Mouse (Mus musculus) forebrain, embryonic 10.5 days (tissue): ENCODE data around the gene Coq2. TPM values are rescaled to one million over a fixed set of nuclear protein-coding genes. Genes with fewer than 3 reads are reported as not detected.
A peak's percentile ranks its signal among the peaks of the same experiment; 100 is the strongest.

ENCODE experiments used
- DNase-seq: peaks from one replicate; pipeline ENCODE4 v3.0.0-alpha.2; 2017; ENCODE audit warnings: low spot score; ENCODE audit errors: extremely low spot score
- H3K27ac ChIP-seq: fragments of 300-500 bp; sonication (generic); 2 replicates; pipeline ENCODE4 v1.5.1; 2016; ENCODE audit warnings: mild to moderate bottlenecking
- H3K27me3 ChIP-seq: fragments of 300-500 bp; sonication (generic); 2 replicates; pipeline ENCODE4 v1.6.1; 2016; ENCODE audit warnings: mild to moderate bottlenecking; ENCODE audit not compliant: poor library complexity, severe bottlenecking
- H3K36me3 ChIP-seq: fragments of 300-500 bp; sonication (generic); replicated peaks from 2 replicates; pipeline ENCODE4 v1.6.1; 2016; ENCODE audit warnings: mild to moderate bottlenecking, moderate library complexity
- H3K4me1 ChIP-seq: fragments of 300-500 bp; sonication (generic); 2 replicates; pipeline ENCODE4 v1.6.1; 2016
- H3K4me3 ChIP-seq: fragments of 300-500 bp; sonication (generic); 2 replicates; pipeline ENCODE4 v1.5.1; 2016; ENCODE audit warnings: mild to moderate bottlenecking, moderate library complexity
- H3K9me3 ChIP-seq: fragments of 300-500 bp; sonication (generic); 2 replicates; pipeline ENCODE4 v1.6.1; 2016; ENCODE audit warnings: mild to moderate bottlenecking, moderate library complexity
- WGBS: fragments of 180-500 bp; shearing (Covaris S2); methylation state at CpG from one replicate; pipeline ENCODE4 v1.1.7; 2016; 5-methylcytosine and 5-hydroxymethylcytosine counted together
- polyA plus RNA-seq: library from polyadenylated mRNA; unstranded; fragments of >200 nt; fragmentation: Nextera tagmentation; extraction: Ambion mirVana; gene quantifications from 2 replicates; pipeline ENCODE4 v1.2.1, GENCODE M21; 2016

Gene Coq2
- polyA plus RNA-seq, 1 experiment from 2014 or later: 53.2 TPM

GRCm38 (mm10) chr5:100685631-100686030 lies 10.7 kb upstream of the Coq2 start:
- H3K4me3 ChIP-seq: no peak overlapping the region
- no peak overlapping the region for H3K27ac ChIP-seq
- no peak for DNase-seq
- WGBS: 69% methylated on average over 4 of the region's 4 CpGs
- no peaks in the 10 kb centered on the region for H3K27me3 ChIP-seq
- no peaks in the 10 kb centered on the region for H3K36me3 ChIP-seq
- H3K9me3 ChIP-seq: no peaks in the 10 kb centered on the region
- H3K4me1 ChIP-seq: no peaks in the 10 kb centered on the region

- DNase-seq: no peak
- no peaks in the 10 kb centered on the region for H3K4me1 ChIP-seq
- H3K4me3 ChIP-seq: no peak overlapping the region
- no peaks in the 10 kb centered on the region for H3K27me3 ChIP-seq
- 83% methylated on average over 6 of the region's 6 CpGs for WGBS
- H3K9me3 ChIP-seq: no peaks in the 10 kb centered on the region
- H3K27ac ChIP-seq: no peak overlapping the region
- H3K36me3 ChIP-seq: no peaks in the 10 kb centered on the region
Observed at GRCm38 (mm10) chr5:100680542-100680933, 5.6 kb upstream of the Coq2 start.

GRCm38 (mm10) chr5:100679911-100680541 lies 5.1 kb upstream of the Coq2 start:
- no peaks in the 10 kb centered on the region for H3K27me3 ChIP-seq
- H3K4me1 ChIP-seq: peaks cover 4% of the 10 kb centered on the region
- H3K9me3 ChIP-seq: no peaks in the 10 kb centered on the region
- 79% methylated on average over 18 of the region's 18 CpGs for WGBS
- H3K36me3 ChIP-seq: no peaks in the 10 kb centered on the region
- H3K4me3 ChIP-seq: no peak overlapping the region
- DNase-seq: no peak
- no peak overlapping the region for H3K27ac ChIP-seq

GRCm38 (mm10) chr5:100673745-100674486 lies 1.0 kb downstream of the Coq2 start:
- under 1% methylated on average over 71 of the region's 71 CpGs for WGBS
- peak overlapping the region; percentile 96 for H3K27ac ChIP-seq

GRCm38 (mm10) chr5:100672403-100672802 lies 2.5 kb downstream of the Coq2 start:
- Histone ChIP-seq H3K4me1 (peaks cover 24% of the 10 kb centered on the region), H3K27ac (no peak overlapping the region), H3K27me3 (no peaks in the 10 kb centered on the region), H3K9me3 (no peaks in the 10 kb centered on the region), H3K36me3 (peaks cover 21% of the 10 kb centered on the region), H3K4me3 (no peak overlapping the region)
- WGBS: 91% methylated on average over 4 of the region's 4 CpGs
- no peak for DNase-seq

More at GRCm38 (mm10) chr5:100673745-100674486, 1.0 kb downstream of the Coq2 start:
- H3K4me1 ChIP-seq: peaks cover 24% of the 10 kb centered on the region
- H3K36me3 ChIP-seq: peaks cover 14% of the 10 kb centered on the region
- no peaks in the 10 kb centered on the region for H3K9me3 ChIP-seq
- peak; percentile 81 for DNase-seq
- H3K4me3 ChIP-seq: peak overlapping the region; percentile 82
- no peaks in the 10 kb centered on the region for H3K27me3 ChIP-seq

GRCm38 (mm10) chr5:100671897-100672296 lies 3.0 kb downstream of the Coq2 start:
- DNase-seq: no peak
- Histone ChIP-seq H3K9me3 (no peaks in the 10 kb centered on the region), H3K27me3 (no peaks in the 10 kb centered on the region), H3K4me1 (peaks cover 24% of the 10 kb centered on the region), H3K27ac (no peak overlapping the region), H3K4me3 (no peak overlapping the region), H3K36me3 (peaks cover 26% of the 10 kb centered on the region)
- WGBS: 85% methylated on average over 3 of the region's 3 CpGs

- no peak overlapping the region for H3K27ac ChIP-seq
Observed at GRCm38 (mm10) chr5:100671398-100671797, 3.5 kb downstream of the Coq2 start.

GRCm38 (mm10) chr5:100666965-100667364 lies 8.0 kb downstream of the Coq2 start:
- 89% methylated on average over 1 of the region's 1 CpGs for WGBS
- DNase-seq: no peak
- Histone ChIP-seq H3K4me3 (no peak overlapping the region), H3K27me3 (no peaks in the 10 kb centered on the region), H3K36me3 (peaks cover 72% of the 10 kb centered on the region), H3K9me3 (no peaks in the 10 kb centered on the region), H3K27ac (no peak overlapping the region), H3K4me1 (no peaks in the 10 kb centered on the region)

More at GRCm38 (mm10) chr5:100671398-100671797, 3.5 kb downstream of the Coq2 start:
- WGBS: 33% methylated on average over 5 of the region's 5 CpGs
- Histone ChIP-seq H3K9me3 (no peaks in the 10 kb centered on the region), H3K4me3 (no peak overlapping the region), H3K36me3 (peaks cover 31% of the 10 kb centered on the region), H3K27me3 (no peaks in the 10 kb centered on the region), H3K4me1 (peaks cover 24% of the 10 kb centered on the region)
- DNase-seq: peak; percentile 56

- peaks cover 89% of the 10 kb centered on the region for H3K36me3 ChIP-seq
- no peaks in the 10 kb centered on the region for H3K9me3 ChIP-seq
- 56% methylated on average over 5 of the region's 5 CpGs for WGBS
- DNase-seq: no peak
- H3K27ac ChIP-seq: no peak overlapping the region
- H3K4me1 ChIP-seq: no peaks in the 10 kb centered on the region
- no peaks in the 10 kb centered on the region for H3K27me3 ChIP-seq
- H3K4me3 ChIP-seq: no peak overlapping the region
Observed at GRCm38 (mm10) chr5:100663854-100664253, 11.1 kb downstream of the Coq2 start.

- peaks cover 96% of the 10 kb centered on the region for H3K36me3 ChIP-seq
- no peak for DNase-seq
- no peaks in the 10 kb centered on the region for H3K9me3 ChIP-seq
- H3K27me3 ChIP-seq: no peaks in the 10 kb centered on the region
- no peak overlapping the region for H3K4me3 ChIP-seq
- 95% methylated on average over 6 of the region's 6 CpGs for WGBS
- H3K27ac ChIP-seq: no peak overlapping the region
- no peaks in the 10 kb centered on the region for H3K4me1 ChIP-seq
Observed at GRCm38 (mm10) chr5:100663011-100663410, 11.9 kb downstream of the Coq2 start.

GRCm38 (mm10) chr5:100658460-100658859 lies 16.5 kb downstream of the Coq2 start:
- Histone ChIP-seq H3K4me3 (no peak overlapping the region), H3K36me3 (peaks cover 99% of the 10 kb centered on the region), H3K4me1 (no peaks in the 10 kb centered on the region), H3K27me3 (no peaks in the 10 kb centered on the region), H3K9me3 (no peaks in the 10 kb centered on the region), H3K27ac (no peak overlapping the region)
- WGBS: 92% methylated on average over 6 of the region's 6 CpGs
- DNase-seq: no peak

- no peak overlapping the region for H3K4me3 ChIP-seq
- 89% methylated on average over 6 of the region's 6 CpGs for WGBS
Observed at GRCm38 (mm10) chr5:100656352-100656751, 18.6 kb downstream of the Coq2 start.

GRCm38 (mm10) chr5:100652327-100652726 lies 22.6 kb downstream of the Coq2 start:
- no peak for DNase-seq
- Histone ChIP-seq H3K9me3 (no peaks in the 10 kb centered on the region), H3K4me3 (no peak overlapping the region), H3K27ac (no peak overlapping the region), H3K36me3 (peaks cover 42% of the 10 kb centered on the region), H3K4me1 (peaks cover 9% of the 10 kb centered on the region; the same call in 1 of the 2 replicates), H3K27me3 (no peaks in the 10 kb centered on the region)
- WGBS: 93% methylated on average over 9 of the region's 9 CpGs

More at GRCm38 (mm10) chr5:100656352-100656751, 18.6 kb downstream of the Coq2 start:
- peaks cover 82% of the 10 kb centered on the region for H3K36me3 ChIP-seq
- no peaks in the 10 kb centered on the region for H3K9me3 ChIP-seq
- H3K27me3 ChIP-seq: no peaks in the 10 kb centered on the region
- DNase-seq: no peak
- no peak overlapping the region for H3K27ac ChIP-seq
- no peaks in the 10 kb centered on the region for H3K4me1 ChIP-seq
